Mouse (Mus musculus): ENCODE measurements around the gene Vmn1r217. TPM values are rescaled to one million over a fixed set of nuclear protein-coding genes. Genes with fewer than 3 reads are reported as not detected.
"Not testable (repeated sequence)": the region's sequence is repeated elsewhere in the genome, so short reads cannot be mapped to it uniquely, and the experiment has no call there.

Gene Vmn1r217
- not detected in 2 replicates for polyA plus RNA-seq (2012; rRNA removed)

DNA sequence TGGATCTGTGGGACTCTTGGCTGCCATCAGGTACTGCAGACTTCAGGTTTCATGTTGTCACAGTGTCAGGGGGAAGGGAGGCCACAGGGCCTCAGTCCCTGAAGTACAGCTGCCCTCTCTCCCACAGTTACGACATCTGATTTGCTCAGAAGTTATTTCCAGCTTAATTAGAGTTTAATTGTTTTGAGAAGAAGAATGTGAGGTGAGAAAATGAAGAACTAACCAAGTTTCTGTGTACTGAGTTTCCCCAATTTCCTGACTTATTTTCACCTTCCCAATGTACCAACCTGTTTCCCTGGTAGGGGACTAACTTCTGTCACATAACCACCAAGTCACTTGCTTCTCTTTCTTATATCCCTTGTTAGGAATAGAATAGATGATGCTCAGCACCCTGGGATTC lies at the start of gene Vmn1r217:
Vmn1r217 (minus strand) TSS at position 101 of the 400 bp plus-strand sequence.
- H3K4me3 ChIP-seq (ENCODE audit: insufficient read depth, low read depth, low read length); H3K27me3 ChIP-seq (replicated peaks; ENCODE audit: control insufficient read depth, insufficient read depth, low read length); H3K4me1 ChIP-seq (ENCODE audit: control insufficient read depth, insufficient read depth, low read length); H3K36me3 ChIP-seq (ENCODE audit: control insufficient read depth, insufficient read depth, low read length); H3K27ac ChIP-seq (ENCODE audit: insufficient read depth, low read depth, low read length); DNase-seq: not testable (repeated sequence)
- 46% methylated on average over 1 of the region's 1 CpGs for WGBS

DNA sequence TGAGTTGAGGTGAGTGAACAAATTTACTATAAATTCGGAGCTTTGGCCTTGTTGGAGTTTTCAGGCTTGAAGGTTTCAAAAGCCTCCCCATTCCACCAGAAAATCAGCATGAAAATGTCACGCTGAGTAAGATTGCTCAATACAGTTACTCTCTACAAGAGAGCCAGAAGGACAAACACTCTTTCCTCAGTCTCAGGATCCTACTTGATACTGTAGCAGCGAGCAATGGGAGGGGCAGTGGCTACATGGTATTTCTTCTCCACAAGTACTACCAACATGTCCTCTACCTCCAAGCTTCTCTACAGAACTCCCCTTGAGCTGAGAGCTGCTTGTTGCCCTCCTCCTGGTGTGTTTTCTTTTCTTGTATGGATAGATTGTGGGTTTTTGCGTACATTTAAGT lies 48.4 kb upstream of the Vmn1r217 start:
- not testable (repeated sequence) for H3K4me1 ChIP-seq (ENCODE audit: control insufficient read depth, insufficient read depth, low read length); H3K27ac ChIP-seq (ENCODE audit: insufficient read depth, low read depth, low read length); H3K4me3 ChIP-seq (ENCODE audit: insufficient read depth, low read depth, low read length); DNase-seq; H3K27me3 ChIP-seq (replicated peaks; ENCODE audit: control insufficient read depth, insufficient read depth, low read length); H3K36me3 ChIP-seq (ENCODE audit: control insufficient read depth, insufficient read depth, low read length)
- WGBS = 81% methylated on average over 4 of the region's 4 CpGs

DNA sequence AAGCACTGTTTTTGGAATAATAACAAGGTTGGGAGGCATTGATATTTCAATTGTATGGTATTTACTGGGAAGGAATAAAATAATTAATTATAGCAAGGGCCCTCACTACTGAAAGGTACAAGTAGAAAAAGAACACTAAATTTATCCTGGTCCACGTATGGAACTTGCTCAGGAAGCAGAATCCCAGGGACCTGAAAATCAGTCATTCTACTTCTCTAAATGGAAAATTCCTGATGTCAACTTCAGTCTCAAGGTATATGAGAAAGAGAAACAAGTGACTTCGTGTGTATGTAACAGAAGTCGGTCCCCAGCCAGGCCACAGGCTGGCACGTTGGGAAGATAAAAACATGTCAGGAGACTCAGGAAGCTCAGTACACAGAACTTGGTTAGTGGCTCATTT lies 41.0 kb upstream of the Vmn1r217 start, which contains the start of gene Vmn1r219:
Vmn1r219 (plus strand) TSS at position 301 of the 400 bp plus-strand sequence.
- H3K27ac ChIP-seq (ENCODE audit: insufficient read depth, low read depth, low read length) = no peak within 1 kb of the TSS
- WGBS = 74% methylated on average over 4 of the region's 4 CpGs
- H3K36me3 ChIP-seq (ENCODE audit: control insufficient read depth, insufficient read depth, low read length) = no peaks in the 10 kb centered on the region
- DNase-seq = no peak
- H3K4me3 ChIP-seq (ENCODE audit: insufficient read depth, low read depth, low read length) = no peak within 1 kb of the TSS
- no peaks in the 10 kb centered on the region for H3K4me1 ChIP-seq (ENCODE audit: control insufficient read depth, insufficient read depth, low read length)
- no peaks in the 10 kb centered on the region for H3K27me3 ChIP-seq (replicated peaks; ENCODE audit: control insufficient read depth, insufficient read depth, low read length)
- TF ChIP-seq CTCF (conservative IDR thresholded peaks at IDR 0.05; ENCODE audit: insufficient read depth, insufficient read length, low read depth, low read length) = no peak
- no peak for TF ChIP-seq POLR2A (IDR thresholded peaks at IDR 0.05; ENCODE audit: low read depth, low read length)

DNA sequence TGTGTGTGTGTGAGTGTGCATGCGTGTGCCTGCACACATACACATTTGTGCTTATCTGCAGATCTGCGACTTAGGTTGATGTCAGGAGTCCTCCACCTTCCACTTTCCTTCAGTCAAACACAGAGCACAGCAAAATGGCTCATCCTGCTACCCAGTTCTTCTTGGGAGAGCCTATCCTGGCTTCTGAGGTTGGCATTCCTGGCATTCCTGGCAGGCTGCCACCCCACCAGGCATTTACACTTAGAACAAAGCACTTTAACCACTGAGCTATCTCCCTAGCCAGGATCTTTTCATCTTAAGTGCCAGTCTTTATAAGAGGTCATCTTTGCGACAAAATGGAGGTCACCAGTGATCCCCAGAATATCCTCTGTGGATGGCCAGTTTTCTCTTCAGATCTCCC lies 39.8 kb upstream of the Vmn1r217 start:
- no peaks in the 10 kb centered on the region for H3K27me3 ChIP-seq (replicated peaks; ENCODE audit: control insufficient read depth, insufficient read depth, low read length)
- no peak overlapping the region for H3K27ac ChIP-seq (ENCODE audit: insufficient read depth, low read depth, low read length)
- DNase-seq = peak; percentile 60
- no peaks in the 10 kb centered on the region for H3K36me3 ChIP-seq (ENCODE audit: control insufficient read depth, insufficient read depth, low read length)
- WGBS = 72% methylated on average over 3 of the region's 3 CpGs
- H3K4me3 ChIP-seq (ENCODE audit: insufficient read depth, low read depth, low read length) = no peak overlapping the region
- no peaks in the 10 kb centered on the region for H3K4me1 ChIP-seq (ENCODE audit: control insufficient read depth, insufficient read depth, low read length)
- TF ChIP-seq POLR2A (IDR thresholded peaks at IDR 0.05; ENCODE audit: low read depth, low read length) = no peak
- no peak for TF ChIP-seq CTCF (conservative IDR thresholded peaks at IDR 0.05; ENCODE audit: insufficient read depth, insufficient read length, low read depth, low read length)

DNA sequence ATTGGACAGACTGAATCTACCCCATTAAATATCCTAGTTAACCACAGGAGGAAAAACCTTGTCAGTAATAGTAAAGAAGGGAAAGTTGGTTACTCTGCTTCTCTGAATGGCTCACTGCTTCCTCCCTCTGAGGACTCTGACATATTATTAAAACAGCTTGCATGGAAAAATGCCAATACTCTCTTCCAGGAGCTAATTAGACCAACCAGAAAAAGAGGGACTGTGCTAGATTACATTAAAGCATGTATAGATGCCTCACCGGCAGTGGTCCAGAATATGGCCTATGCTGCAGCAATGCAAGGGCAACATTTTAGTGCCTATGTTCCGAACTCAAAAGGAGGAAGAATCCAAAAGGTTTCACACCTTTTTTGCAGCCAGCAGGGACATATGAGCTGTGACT lies 20.9 kb upstream of the Vmn1r217 start:
- H3K4me1 ChIP-seq (ENCODE audit: control insufficient read depth, insufficient read depth, low read length) = no peaks in the 10 kb centered on the region
- H3K36me3 ChIP-seq (ENCODE audit: control insufficient read depth, insufficient read depth, low read length) = no peaks in the 10 kb centered on the region
- WGBS = 92% methylated on average over 2 of the region's 2 CpGs
- no peaks in the 10 kb centered on the region for H3K27me3 ChIP-seq (replicated peaks; ENCODE audit: control insufficient read depth, insufficient read depth, low read length)
- H3K27ac ChIP-seq (ENCODE audit: insufficient read depth, low read depth, low read length) = no peak overlapping the region
- H3K4me3 ChIP-seq (ENCODE audit: insufficient read depth, low read depth, low read length) = no peak overlapping the region
- TF ChIP-seq CTCF (conservative IDR thresholded peaks at IDR 0.05; ENCODE audit: insufficient read depth, insufficient read length, low read depth, low read length) = no peak
- no peak for TF ChIP-seq POLR2A (IDR thresholded peaks at IDR 0.05; ENCODE audit: low read depth, low read length)
- DNase-seq = no peak

DNA sequence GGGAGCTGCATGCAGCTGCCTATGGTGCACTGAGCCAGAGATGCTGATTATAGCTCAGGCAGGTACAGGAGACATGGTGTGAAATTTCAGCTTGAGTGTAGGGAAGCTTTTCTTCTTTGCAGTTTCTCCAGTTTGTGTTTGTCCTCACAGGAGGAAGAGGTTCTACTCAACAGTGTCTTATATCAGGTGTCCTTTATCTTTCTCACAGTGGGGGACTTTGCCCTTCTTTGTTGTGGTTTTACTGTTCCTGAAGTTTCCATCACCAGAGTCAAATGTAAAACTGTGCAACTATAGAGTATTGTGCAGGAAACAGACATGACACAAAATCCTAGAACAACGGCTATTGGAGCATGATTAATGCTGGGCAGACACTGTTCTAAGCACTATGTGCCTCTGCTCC lies 15.5 kb upstream of the Vmn1r217 start:
- no peak overlapping the region for H3K4me3 ChIP-seq (ENCODE audit: insufficient read depth, low read depth, low read length)
- no peaks in the 10 kb centered on the region for H3K27me3 ChIP-seq (replicated peaks; ENCODE audit: control insufficient read depth, insufficient read depth, low read length)
- WGBS = 50% methylated on average over 1 of the region's 1 CpGs
- H3K36me3 ChIP-seq (ENCODE audit: control insufficient read depth, insufficient read depth, low read length) = no peaks in the 10 kb centered on the region
- DNase-seq = no peak
- no peak overlapping the region for H3K27ac ChIP-seq (ENCODE audit: insufficient read depth, low read depth, low read length)
- no peak for TF ChIP-seq CTCF (conservative IDR thresholded peaks at IDR 0.05; ENCODE audit: insufficient read depth, insufficient read length, low read depth, low read length)
- no peak for TF ChIP-seq POLR2A (IDR thresholded peaks at IDR 0.05; ENCODE audit: low read depth, low read length)
- no peaks in the 10 kb centered on the region for H3K4me1 ChIP-seq (ENCODE audit: control insufficient read depth, insufficient read depth, low read length)

DNA sequence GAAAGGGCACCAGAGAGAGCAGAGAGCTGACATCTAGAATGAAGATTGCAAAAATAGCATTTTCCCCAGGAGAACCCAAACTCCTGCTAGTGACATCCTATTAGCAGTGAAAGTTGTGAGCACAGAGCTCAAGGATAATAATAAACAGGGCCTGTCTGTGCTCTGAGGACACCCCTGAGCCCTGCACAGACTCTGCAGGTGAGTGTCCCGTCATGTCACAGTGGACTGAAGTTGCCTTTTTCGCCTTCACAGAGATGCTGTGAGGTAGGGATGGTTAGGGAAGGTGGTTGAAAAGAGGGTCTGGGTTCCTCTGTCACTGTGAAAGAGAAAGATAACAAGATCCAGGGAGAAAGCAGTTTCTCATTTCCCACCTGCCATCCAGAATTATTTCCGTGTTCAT lies 15.1 kb upstream of the Vmn1r217 start, which contains the start of gene Vmn1r218:
Vmn1r218 (plus strand) TSS at position 57 of the 400 bp plus-strand sequence.
- Histone ChIP-seq H3K27ac (ENCODE audit: insufficient read depth, low read depth, low read length) (no peak within 1 kb of the TSS), H3K4me1 (ENCODE audit: control insufficient read depth, insufficient read depth, low read length) (no peaks in the 10 kb centered on the region), H3K36me3 (ENCODE audit: control insufficient read depth, insufficient read depth, low read length) (no peaks in the 10 kb centered on the region), H3K4me3 (ENCODE audit: insufficient read depth, low read depth, low read length) (no peak within 1 kb of the TSS), H3K27me3 (replicated peaks; ENCODE audit: control insufficient read depth, insufficient read depth, low read length) (no peaks in the 10 kb centered on the region)
- no peak for TF ChIP-seq POLR2A (IDR thresholded peaks at IDR 0.05; ENCODE audit: low read depth, low read length)
- TF ChIP-seq CTCF (conservative IDR thresholded peaks at IDR 0.05; ENCODE audit: insufficient read depth, insufficient read length, low read depth, low read length) = no peak
- no peak for DNase-seq
- WGBS = 59% methylated on average over 3 of the region's 3 CpGs

DNA sequence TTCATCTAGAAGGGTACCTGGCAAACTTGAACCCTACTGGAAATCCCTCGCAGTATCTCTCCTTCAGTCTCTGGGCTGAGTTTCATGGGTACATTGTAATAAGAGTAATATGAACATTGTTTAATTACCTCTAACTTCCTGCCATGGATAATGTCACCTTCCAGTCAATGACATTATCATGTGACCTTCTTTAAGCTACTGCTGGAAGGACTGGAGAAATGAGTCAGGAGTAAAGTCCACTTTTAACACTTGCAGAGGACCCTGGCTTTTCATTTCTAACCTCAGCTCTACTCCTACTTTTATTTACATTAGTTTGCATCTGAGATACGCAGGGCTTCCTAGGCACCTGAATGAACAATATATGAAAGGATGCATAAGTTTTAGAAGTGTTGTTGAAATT lies 2.6 kb upstream of the Vmn1r217 start:
- Histone ChIP-seq H3K27ac (ENCODE audit: insufficient read depth, low read depth, low read length) (no peak overlapping the region), H3K4me3 (ENCODE audit: insufficient read depth, low read depth, low read length) (no peak overlapping the region), H3K27me3 (replicated peaks; ENCODE audit: control insufficient read depth, insufficient read depth, low read length) (no peaks in the 10 kb centered on the region), H3K36me3 (ENCODE audit: control insufficient read depth, insufficient read depth, low read length) (no peaks in the 10 kb centered on the region), H3K4me1 (ENCODE audit: control insufficient read depth, insufficient read depth, low read length) (no peaks in the 10 kb centered on the region)
- no peak for DNase-seq
- TF ChIP-seq CTCF (conservative IDR thresholded peaks at IDR 0.05; ENCODE audit: insufficient read depth, insufficient read length, low read depth, low read length) = no peak
- no peak for TF ChIP-seq POLR2A (IDR thresholded peaks at IDR 0.05; ENCODE audit: low read depth, low read length)
- WGBS = 86% methylated on average over 2 of the region's 2 CpGs
